Mouse (Mus musculus) megakaryocyte-erythroid progenitor cell, adult 5-6 weeks (primary cell): ENCODE results near the gene Sarm1. TPM values are rescaled to one million over a fixed set of nuclear protein-coding genes. Genes with fewer than 3 reads are reported as not detected.

ENCODE experiments used
- ATAC-seq: replicated peaks from 2 replicates; pipeline ENCODE4 v1.8.0; 2016; ENCODE audit warnings: mild to moderate bottlenecking, inconsistent platforms; ENCODE audit not compliant: severe bottlenecking, poor library complexity, low FRiP score, low TSS enrichment
- total RNA-seq, 2 experiments: library from RNA; stranded (forward) in 1 of 2; stranded (reverse) in 1 of 2; fragments of 200-1000, 215-1000 nt in 1 of 2; fragments of >200 nt in 1 of 2; fragmentation: Nextera tagmentation in 1 of 2; gene quantifications; 2 replicates each; pipeline ENCODE4 v1.2.3; 2014 to 2017

Gene Sarm1
- total RNA-seq, 2 experiments from 2014 or later, result not detected

GRCm38 (mm10) chr11:78466242-78466912, 31.2 kb downstream of the Sarm1 start:
- no peak for ATAC-seq

GRCm38 (mm10) chr11:78465568-78466180, 31.9 kb downstream of the Sarm1 start, which contains the start of gene Slc46a1:
TSS of gene Slc46a1 (plus strand) at chr11:78465697.
- peak; percentile 84 for ATAC-seq

- no peak for ATAC-seq
Observed at GRCm38 (mm10) chr11:78465116-78465515, 32.4 kb downstream of the Sarm1 start.

- 0 out of 2 replicates have a peak, but pooled peaks have one; percentile 32 for ATAC-seq
Observed at GRCm38 (mm10) chr11:78463286-78464036, 34.1 kb downstream of the Sarm1 start.

GRCm38 (mm10) chr11:78462669-78463068, 34.9 kb downstream of the Sarm1 start:
- ATAC-seq, result no peak

GRCm38 (mm10) chr11:78461894-78462293, 35.7 kb downstream of the Sarm1 start:
- ATAC-seq, result no peak

GRCm38 (mm10) chr11:78458740-78459139, 38.8 kb downstream of the Sarm1 start:
- no peak for ATAC-seq

- ATAC-seq, result 0 out of 2 replicates have a peak, but pooled peaks have one; percentile 65
Observed at GRCm38 (mm10) chr11:78455308-78455707, 42.2 kb downstream of the Sarm1 start.

GRCm38 (mm10) chr11:78454276-78454675, 43.3 kb downstream of the Sarm1 start:
- no peak for ATAC-seq

GRCm38 (mm10) chr11:78453675-78454074, 43.9 kb downstream of the Sarm1 start:
- ATAC-seq, result no peak

GRCm38 (mm10) chr11:78450337-78450736, 47.2 kb downstream of the Sarm1 start:
- ATAC-seq, result no peak

GRCm38 (mm10) chr11:78448242-78448641, 49.3 kb downstream of the Sarm1 start:
- ATAC-seq, result no peak

GRCm38 (mm10) chr11:78447168-78447567, 50.4 kb downstream of the Sarm1 start:
- ATAC-seq, result no peak

GRCm38 (mm10) chr11:78443115-78443514, 54.4 kb downstream of the Sarm1 start:
- no peak for ATAC-seq

GRCm38 (mm10) chr11:78438399-78438930, 59.1 kb downstream of the Sarm1 start:
- ATAC-seq, result no peak

- no peak for ATAC-seq
Observed at GRCm38 (mm10) chr11:78437182-78437581, 60.4 kb downstream of the Sarm1 start.

GRCm38 (mm10) chr11:78435776-78436349, 61.7 kb downstream of the Sarm1 start:
- ATAC-seq, result no peak

GRCm38 (mm10) chr11:78434052-78434451, 63.5 kb downstream of the Sarm1 start:
- no peak for ATAC-seq

GRCm38 (mm10) chr11:78431176-78431575, 66.4 kb downstream of the Sarm1 start:
- ATAC-seq, result no peak
